Mouse (Mus musculus) activated CD4-positive, CD25-positive, alpha-beta regulatory T cell, adult 4 months (primary cell): Measurements from ENCODE around the gene Mcm5. TPM values are rescaled to one million over a fixed set of nuclear protein-coding genes. Genes with fewer than 3 reads are reported as not detected.

Experiments
- ATAC-seq: one replicate; pipeline ENCODE4 v1.8.0; 2017
- polyA plus RNA-seq, 2 experiments: library from polyadenylated mRNA; unstranded; fragments of 100-300 nt; shearing (Covaris generic); gene quantifications; one replicate each; pipeline ENCODE4 v1.2.1; 2017

The Mcm5 gene
- polyA plus RNA-seq, 2 experiments from 2014 or later: 37.6 to 60.5 TPM

GRCm38 (mm10) chr8:75172009-75172685 lies 62.8 kb downstream of the Mcm5 start:
- ATAC-seq: no peak

Other genes starting within 250 kb of the Mcm5 start
- not detected for gene Isx, start 236.4 kb upstream of the Mcm5 start, polyA plus RNA-seq
- 10 to 100 TPM; 32.9 to 42.2 TPM for gene Hmgxb4, start 116.2 kb upstream of the Mcm5 start, polyA plus RNA-seq
- gene Tom1, start 75.9 kb upstream of the Mcm5 start, polyA plus RNA-seq: 10 to 100 TPM; 14.3 to 14.7 TPM
- 1 to 10 TPM; 2.4 to 5.2 TPM for gene Hmox1, start 15.9 kb upstream of the Mcm5 start, polyA plus RNA-seq
- under 1 TPM in 1 of 2 experiments, not detected in 1; 0.18 TPM for gene Rasd2, start 104.4 kb downstream of the Mcm5 start, polyA plus RNA-seq